Mouse (Mus musculus) ES-Bruce4 (cell line): ENCODE results near the gene Ifit1bl2.

Experiments
- CTCF ChIP-seq: IDR thresholded peaks from one replicate; pipeline ENCODE4 v1.8.1; 2011; ENCODE audit warnings: low read depth, low read length
- EP300 ChIP-seq: IDR thresholded peaks from 2 replicates; pipeline ENCODE4 v1.6.1; 2011; ENCODE audit warnings: low read depth, low read length; ENCODE audit not compliant: insufficient read depth
- POLR2A ChIP-seq: IDR thresholded peaks from one replicate; pipeline ENCODE4 v1.8.1; 2011; ENCODE audit warnings: low read length; ENCODE audit not compliant: insufficient read depth

GRCm38 (mm10) chr19:34673476-34673875 is 32.9 kb upstream of the Ifit1bl2 start:
- TF ChIP-seq CTCF: no peak
- TF ChIP-seq EP300: peak; percentile 77; the same call in 1 of the 2 replicates
- no peak for TF ChIP-seq POLR2A
